Mouse (Mus musculus) lung, postnatal 0 days (tissue): ENCODE data around the gene Kmt2e. TPM values are rescaled to one million over a fixed set of nuclear protein-coding genes. Genes with fewer than 3 reads are reported as not detected.

ENCODE experiments used
- ATAC-seq: fragments of 200-750 bp; cut with Nextera tagmentation; 2 replicates; pipeline ENCODE4 v1.8.0; 2017; ENCODE audit warnings: moderate library complexity
- DNase-seq: peaks from one replicate; pipeline ENCODE4 v3.0.0-alpha.2; 2016; ENCODE audit warnings: low spot score
- H3K27ac ChIP-seq: fragments of 300-500 bp; sonication (generic); 2 replicates; pipeline ENCODE4 v1.5.1; 2014; ENCODE audit warnings: antibody characterized with exemption, mild to moderate bottlenecking, low read length, mixed read lengths
- H3K27me3 ChIP-seq: fragments of 300-500 bp; sonication (generic); replicated peaks from 2 replicates; pipeline ENCODE4 v1.6.1; 2014; ENCODE audit warnings: low read length, mixed read lengths; ENCODE audit not compliant: insufficient read depth
- H3K36me3 ChIP-seq: fragments of 300-500 bp; sonication (generic); 2 replicates; pipeline ENCODE4 v1.6.1; 2014; ENCODE audit warnings: low read length, mixed read lengths; ENCODE audit not compliant: insufficient read depth
- H3K4me1 ChIP-seq: fragments of 300-500 bp; sonication (generic); 2 replicates; pipeline ENCODE4 v1.6.1; 2014; ENCODE audit warnings: antibody characterized with exemption, low read depth, low read length, mixed read lengths; ENCODE audit not compliant: insufficient read depth
- H3K4me2 ChIP-seq: fragments of 300-500 bp; sonication (generic); replicated peaks from 2 replicates; pipeline ENCODE4 v1.6.1; 2014; ENCODE audit warnings: low read depth, mild to moderate bottlenecking, low read length, moderate library complexity, mixed read lengths
- H3K4me3 ChIP-seq: fragments of 300-500 bp; sonication (generic); 2 replicates; pipeline ENCODE4 v1.5.1; 2014; ENCODE audit warnings: low read depth, low read length
- H3K9ac ChIP-seq: fragments of 300-500 bp; sonication (generic); replicated peaks from 2 replicates; pipeline ENCODE4 v1.6.1; 2014; ENCODE audit warnings: low read depth, mild to moderate bottlenecking
- H3K9me3 ChIP-seq: fragments of 300-500 bp; sonication (generic); 2 replicates; pipeline ENCODE4 v1.6.1; 2016; ENCODE audit warnings: low read length, mixed read lengths
- CTCF ChIP-seq: IDR thresholded peaks from 2 replicates; pipeline ENCODE4 v1.5.1; 2016; ENCODE audit warnings: antibody characterized with exemption, mild to moderate bottlenecking
- EP300 ChIP-seq: IDR thresholded peaks from 2 replicates; pipeline ENCODE4 v1.6.1; 2016; ENCODE audit warnings: antibody characterized with exemption, mild to moderate bottlenecking, control low read depth
- WGBS: fragments of 180-500 bp; shearing (Covaris S2); extraction: QIAGEN DNeasy Blood & Tissue Kit; methylation state at CpG from one replicate; pipeline ENCODE4 v1.1.7; 2014; 5-methylcytosine and 5-hydroxymethylcytosine counted together
- polyA plus RNA-seq: library from polyadenylated mRNA; unstranded; fragments of >200 nt; fragmentation: Nextera tagmentation; extraction: Ambion mirVana; gene quantifications from 2 replicates; pipeline ENCODE4 v1.2.1, GENCODE M21; 2015

The Kmt2e gene
- polyA plus RNA-seq, 1 experiment from 2014 or later: 97.3 TPM

DNA sequence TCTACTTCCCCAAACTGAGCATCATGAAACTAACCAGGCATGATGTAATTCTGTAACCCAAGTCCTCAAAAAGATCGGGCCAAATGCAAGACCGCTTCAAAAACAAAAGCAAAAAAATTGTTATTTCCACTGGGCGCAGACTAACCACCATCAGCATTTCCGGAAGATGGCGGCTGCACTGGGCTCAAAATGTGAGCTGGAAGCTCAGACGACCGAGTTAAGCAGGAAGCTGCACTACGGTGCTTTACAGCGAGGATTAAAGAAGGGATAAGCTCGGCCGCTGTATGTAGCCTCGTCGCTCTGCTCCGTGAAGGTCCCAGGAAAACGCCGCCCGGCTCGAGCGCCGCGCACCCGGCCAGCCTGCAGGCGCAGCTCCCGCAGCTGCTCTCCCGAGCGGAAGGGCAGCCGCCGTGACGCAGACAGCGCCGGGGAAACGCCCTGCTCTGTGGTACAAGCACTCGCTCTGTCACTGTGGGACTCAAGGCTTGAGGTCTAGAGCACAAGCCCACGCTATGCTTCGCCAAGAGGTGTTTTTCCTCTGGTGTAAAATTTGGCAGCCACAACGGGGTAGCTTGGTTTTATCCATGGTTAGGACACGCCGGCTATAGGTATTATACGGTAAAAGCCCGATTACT lies 16.0 kb upstream of the Kmt2e start:
- H3K9me3 ChIP-seq: no peaks in the 10 kb centered on the region
- H3K4me3 ChIP-seq: peak overlapping the region; percentile 68
- peaks cover 16% of the 10 kb centered on the region for H3K4me1 ChIP-seq
- H3K4me2 ChIP-seq: peak overlapping the region; percentile 52
- DNase-seq (peak; percentile 95), ATAC-seq (peak; percentile 94)
- peak overlapping the region; percentile 99 for H3K27ac ChIP-seq
- TF ChIP-seq CTCF (no peak), EP300 (peak; percentile 30; the same call in 1 of the 2 replicates)
- peak overlapping the region; percentile 76 for H3K9ac ChIP-seq
- H3K27me3 ChIP-seq: no peaks in the 10 kb centered on the region
- WGBS: under 1% methylated on average over 40 of the region's 40 CpGs
- peaks cover 3% of the 10 kb centered on the region; the same call in 1 of the 2 replicates for H3K36me3 ChIP-seq

DNA sequence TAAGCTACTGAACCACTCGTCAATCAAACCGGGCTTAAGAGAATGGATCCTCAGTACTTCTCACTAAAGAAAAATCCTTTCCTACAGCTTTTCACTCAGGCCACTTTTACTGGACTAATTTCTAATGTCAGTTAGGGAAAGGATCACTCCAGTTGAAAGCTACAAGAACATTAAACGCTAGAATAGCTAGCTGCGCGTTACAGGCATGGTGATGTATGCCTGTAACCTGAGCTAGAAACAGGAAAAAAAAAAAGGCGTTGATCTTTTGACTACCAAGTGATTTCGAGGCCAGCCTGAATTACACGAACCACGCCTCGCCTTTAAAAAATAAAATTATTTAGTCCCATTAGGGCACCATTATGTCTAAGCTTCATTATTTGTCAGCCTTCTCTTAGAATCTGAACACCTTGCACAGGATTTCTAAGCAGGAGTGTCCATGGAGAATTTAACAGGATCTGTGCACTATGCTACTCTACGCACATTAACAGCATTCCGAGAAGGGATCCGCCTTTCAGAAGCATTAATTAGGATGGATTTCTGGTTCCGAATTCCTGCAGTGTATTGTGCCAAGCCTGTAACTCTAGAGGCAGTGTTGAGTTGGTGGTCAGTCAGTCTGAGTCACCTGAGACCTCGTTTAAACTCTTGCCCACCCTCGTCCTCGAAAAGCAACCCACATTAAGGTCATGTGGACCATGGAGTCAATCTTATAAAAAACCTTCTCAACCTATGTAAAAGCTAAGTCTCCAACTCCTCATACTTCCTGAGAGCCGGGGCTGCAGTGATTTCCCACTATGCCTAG lies 15.2 kb upstream of the Kmt2e start:
- peak; percentile 67 for DNase-seq
- Histone ChIP-seq H3K4me2 (peak overlapping the region; percentile 52), H3K27me3 (no peaks in the 10 kb centered on the region), H3K36me3 (peaks cover 3% of the 10 kb centered on the region; the same call in 1 of the 2 replicates), H3K4me1 (peaks cover 16% of the 10 kb centered on the region), H3K9me3 (no peaks in the 10 kb centered on the region), H3K9ac (peak overlapping the region; percentile 76), H3K4me3 (peak overlapping the region; percentile 68), H3K27ac (peak overlapping the region; percentile 99)
- ATAC-seq: no peak
- WGBS: 3% methylated on average over 18 of the region's 18 CpGs
- TF ChIP-seq EP300 (no peak), CTCF (peak; percentile 61)

DNA sequence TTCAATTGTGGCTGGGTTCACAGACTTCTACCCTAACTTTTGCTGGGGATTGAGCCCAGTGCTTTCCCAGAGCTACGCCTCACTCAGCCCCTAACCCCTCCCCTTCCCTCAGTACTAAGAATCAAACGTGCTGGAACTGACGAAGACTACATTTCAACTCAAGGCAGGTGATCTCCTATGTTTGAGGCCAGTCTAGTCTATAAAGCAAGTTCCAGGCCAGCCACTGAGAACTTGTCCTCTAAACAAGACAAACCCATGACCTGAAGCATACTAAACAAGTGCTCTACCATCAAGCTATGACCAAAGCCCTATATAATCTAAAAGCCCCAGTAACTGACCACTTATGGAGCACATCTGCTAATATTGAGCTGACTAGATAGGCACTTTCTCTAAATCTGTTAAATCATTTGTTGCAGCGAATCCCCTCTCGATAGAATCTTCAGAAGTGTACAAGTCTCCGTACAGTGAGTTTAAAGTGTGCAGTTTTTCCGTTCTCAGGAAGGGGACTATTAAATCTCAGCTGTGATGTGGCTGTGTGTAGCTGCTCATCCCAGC lies 14.5 kb upstream of the Kmt2e start:
- H3K27ac ChIP-seq: peak overlapping the region; percentile 99

DNA sequence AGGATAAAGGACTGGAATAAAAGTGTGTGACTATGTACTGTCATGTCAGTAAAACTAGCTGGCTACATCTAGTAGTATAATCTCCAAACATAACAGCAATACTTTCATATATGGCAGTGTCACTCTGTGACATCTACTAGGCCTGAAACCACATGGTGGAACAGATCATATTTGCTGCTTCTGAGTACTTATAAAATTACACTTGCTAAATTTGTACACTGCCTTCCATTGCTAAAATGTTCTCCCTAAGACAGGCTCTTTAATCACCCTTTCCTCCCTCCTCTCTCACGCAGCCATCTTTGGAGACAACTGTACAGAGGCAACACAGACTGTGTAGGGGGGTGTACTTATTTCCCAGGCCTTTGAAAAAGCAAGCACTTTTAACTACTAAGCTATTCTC lies 13.8 kb upstream of the Kmt2e start:
- H3K9ac ChIP-seq: no peak overlapping the region
- TF ChIP-seq EP300: no peak
- no peak for TF ChIP-seq CTCF
- no peaks in the 10 kb centered on the region for H3K27me3 ChIP-seq
- no peak for DNase-seq
- peaks cover 3% of the 10 kb centered on the region; the same call in 1 of the 2 replicates for H3K36me3 ChIP-seq
- no peak overlapping the region for H3K27ac ChIP-seq
- 50% methylated on average over 1 of the region's 1 CpGs for WGBS
- no peak overlapping the region for H3K4me2 ChIP-seq
- no peak for ATAC-seq
- H3K9me3 ChIP-seq: no peaks in the 10 kb centered on the region
- H3K4me3 ChIP-seq: no peak overlapping the region
- peaks cover 15% of the 10 kb centered on the region for H3K4me1 ChIP-seq

More for the DNA sequence above, 14.5 kb upstream of the Kmt2e start:
- Histone ChIP-seq H3K9ac (no peak overlapping the region), H3K9me3 (no peaks in the 10 kb centered on the region), H3K36me3 (peaks cover 3% of the 10 kb centered on the region; the same call in 1 of the 2 replicates), H3K4me1 (peaks cover 16% of the 10 kb centered on the region), H3K4me3 (no peak overlapping the region), H3K27me3 (no peaks in the 10 kb centered on the region), H3K4me2 (peak overlapping the region; percentile 52; the same call in 1 of the 2 replicates)
- 38% methylated on average over 7 of the region's 7 CpGs for WGBS
- no peak for TF ChIP-seq EP300
- TF ChIP-seq CTCF: no peak
- ATAC-seq (no peak), DNase-seq (no peak)

DNA sequence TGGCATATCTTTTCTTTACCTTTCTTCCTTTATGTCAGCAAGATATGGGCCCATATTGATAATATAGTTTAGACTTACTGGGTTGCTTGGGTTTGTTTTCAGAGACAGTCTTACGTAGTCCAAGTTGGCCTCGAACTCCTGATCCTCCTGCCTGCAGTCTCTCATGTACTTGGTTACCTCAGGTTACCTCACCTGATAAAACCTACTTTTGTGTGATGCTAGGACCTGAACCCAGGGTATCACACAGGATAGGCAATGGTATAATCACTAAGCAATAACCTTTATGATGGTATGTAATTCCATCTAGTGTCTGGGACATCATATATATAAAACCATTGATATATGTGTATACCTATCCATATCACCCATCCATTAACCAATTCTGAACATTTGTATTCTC lies 12.8 kb upstream of the Kmt2e start:
- no peak for DNase-seq
- ATAC-seq: no peak
- Histone ChIP-seq H3K36me3 (peaks cover 3% of the 10 kb centered on the region; the same call in 1 of the 2 replicates), H3K4me2 (no peak overlapping the region), H3K27ac (no peak overlapping the region), H3K4me3 (no peak overlapping the region), H3K4me1 (peaks cover 6% of the 10 kb centered on the region; the same call in 1 of the 2 replicates), H3K27me3 (no peaks in the 10 kb centered on the region), H3K9me3 (no peaks in the 10 kb centered on the region), H3K9ac (no peak overlapping the region)
- TF ChIP-seq CTCF (no peak), EP300 (no peak)
- whole genome bisulfite sequencing: 95% methylated on average over 2 of the region's 2 CpGs

DNA sequence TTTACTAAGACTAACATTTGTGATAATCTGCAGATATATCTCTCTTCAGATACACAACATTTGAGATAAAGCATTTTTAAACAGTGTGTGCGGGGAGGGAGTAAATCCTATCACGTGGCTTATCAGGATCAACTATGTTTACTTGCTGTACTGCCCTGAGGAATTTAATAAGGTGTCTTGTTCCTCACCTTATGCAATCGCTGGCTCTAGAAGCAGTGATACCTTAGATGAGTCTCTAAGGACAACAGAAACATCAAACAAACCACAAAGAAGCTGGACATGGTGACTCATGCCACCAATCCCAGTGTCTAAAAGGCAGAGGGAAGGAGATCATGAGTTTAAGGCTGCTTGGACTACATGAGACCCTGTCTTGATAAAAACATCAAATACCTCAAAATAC lies 11.2 kb upstream of the Kmt2e start:
- ATAC-seq: no peak

More for the DNA sequence above, 11.2 kb upstream of the Kmt2e start:
- no peak overlapping the region for H3K27ac ChIP-seq
- H3K4me3 ChIP-seq: no peak overlapping the region
- peaks cover 3% of the 10 kb centered on the region; the same call in 1 of the 2 replicates for H3K36me3 ChIP-seq
- no peaks in the 10 kb centered on the region for H3K27me3 ChIP-seq
- TF ChIP-seq CTCF: no peak
- no peak for TF ChIP-seq EP300
- no peak overlapping the region for H3K4me2 ChIP-seq
- no peaks in the 10 kb centered on the region for H3K9me3 ChIP-seq
- DNase-seq: peak; percentile 4
- peaks cover 12% of the 10 kb centered on the region; the same call in 1 of the 2 replicates for H3K4me1 ChIP-seq
- H3K9ac ChIP-seq: no peak overlapping the region
- 52% methylated on average over 3 of the region's 3 CpGs for WGBS
